Mouse (Mus musculus) limb, embryonic 12.5 days (tissue): ENCODE measurements around the gene Cdh18. TPM values are rescaled to one million over a fixed set of nuclear protein-coding genes. Genes with fewer than 3 reads are reported as not detected.
"Not testable (repeated sequence)": the region's sequence is repeated elsewhere in the genome, so short reads cannot be mapped to it uniquely, and the experiment has no call there.

Source experiments
- ATAC-seq: fragments of 200-750 bp; cut with Nextera tagmentation; 2 replicates; pipeline ENCODE4 v1.8.0; 2017; ENCODE audit warnings: low read depth, moderate TSS enrichment; ENCODE audit not compliant: insufficient number of reproducible peaks, insufficient read depth, low FRiP score, low TSS enrichment
- H3K27ac ChIP-seq: fragments of 300-500 bp; sonication (generic); 2 replicates; pipeline ENCODE4 v1.5.1; 2016; ENCODE audit warnings: mild to moderate bottlenecking, moderate library complexity
- H3K27me3 ChIP-seq: fragments of 300-500 bp; sonication (generic); 2 replicates; pipeline ENCODE4 v1.6.1; 2016; ENCODE audit warnings: mild to moderate bottlenecking, moderate library complexity
- H3K36me3 ChIP-seq: fragments of 300-500 bp; sonication (generic); 2 replicates; pipeline ENCODE4 v1.6.1; 2016; ENCODE audit warnings: mild to moderate bottlenecking, moderate library complexity
- H3K4me1 ChIP-seq: fragments of 300-500 bp; sonication (generic); replicated peaks from 2 replicates; pipeline ENCODE4 v1.6.1; 2016
- H3K4me2 ChIP-seq: fragments of 300-500 bp; sonication (generic); 2 replicates; pipeline ENCODE4 v1.6.1; 2016; ENCODE audit warnings: mild to moderate bottlenecking, moderate library complexity
- H3K4me3 ChIP-seq: fragments of 300-500 bp; sonication (generic); replicated peaks from 2 replicates; pipeline ENCODE4 v1.5.1; 2016; ENCODE audit warnings: mild to moderate bottlenecking
- H3K9ac ChIP-seq: fragments of 300-500 bp; sonication (generic); replicated peaks from 2 replicates; pipeline ENCODE4 v1.6.1; 2016; ENCODE audit warnings: mild to moderate bottlenecking, moderate library complexity
- H3K9me3 ChIP-seq: fragments of 300-500 bp; sonication (generic); 2 replicates; pipeline ENCODE4 v1.6.1; 2016; ENCODE audit warnings: mild to moderate bottlenecking, moderate library complexity
- WGBS: fragments of 180-500 bp; shearing (Covaris S2); methylation state at CpG from one replicate; pipeline ENCODE4 v1.1.7; 2016; 5-methylcytosine and 5-hydroxymethylcytosine counted together
- polyA plus RNA-seq: library from polyadenylated mRNA; unstranded; fragments of >200 nt; fragmentation: Nextera tagmentation; extraction: Ambion mirVana; gene quantifications from 2 replicates; pipeline ENCODE4 v1.2.1, GENCODE M21; 2016

Cdh18 gene
- polyA plus RNA-seq, 1 experiment from 2014 or later: 0.24 TPM

- ATAC-seq, H3K9ac ChIP-seq, H3K27ac ChIP-seq, H3K9me3 ChIP-seq, H3K36me3 ChIP-seq, H3K27me3 ChIP-seq, H3K4me3 ChIP-seq, H3K4me1 ChIP-seq, H3K4me2 ChIP-seq: not testable (repeated sequence)
- 83% methylated on average over 3 of the region's 3 CpGs for WGBS
These were observed 217.8 kb downstream of the Cdh18 start for GRCm38 (mm10) chr15:22766591-22766990.

- Histone ChIP-seq H3K27ac (no peak overlapping the region), H3K4me2 (no peak overlapping the region), H3K4me1 (no peaks in the 10 kb centered on the region), H3K9ac (no peak overlapping the region), H3K36me3 (no peaks in the 10 kb centered on the region), H3K4me3 (no peak overlapping the region), H3K9me3 (no peaks in the 10 kb centered on the region), H3K27me3 (no peaks in the 10 kb centered on the region)
- WGBS: 81% methylated on average over 4 of the region's 4 CpGs
- ATAC-seq: no peak
These were observed 227.5 kb downstream of the Cdh18 start for GRCm38 (mm10) chr15:22776346-22776745.

GRCm38 (mm10) chr15:22789696-22790095 lies 240.9 kb downstream of the Cdh18 start:
- no peak overlapping the region for H3K27ac ChIP-seq
- no peak overlapping the region for H3K4me2 ChIP-seq
- H3K9ac ChIP-seq: no peak overlapping the region
- no peaks in the 10 kb centered on the region for H3K9me3 ChIP-seq
- no peaks in the 10 kb centered on the region for H3K4me1 ChIP-seq
- no peak overlapping the region for H3K4me3 ChIP-seq
- no peak for ATAC-seq
- H3K27me3 ChIP-seq: no peaks in the 10 kb centered on the region
- 82% methylated on average over 6 of the region's 6 CpGs for WGBS
- H3K36me3 ChIP-seq: no peaks in the 10 kb centered on the region

- Histone ChIP-seq H3K9me3 (no peaks in the 10 kb centered on the region), H3K4me2 (no peak overlapping the region), H3K27ac (no peak overlapping the region), H3K4me1 (no peaks in the 10 kb centered on the region), H3K4me3 (no peak overlapping the region), H3K27me3 (no peaks in the 10 kb centered on the region), H3K9ac (no peak overlapping the region), H3K36me3 (no peaks in the 10 kb centered on the region)
- 90% methylated on average over 3 of the region's 3 CpGs for WGBS
- no peak for ATAC-seq
These were observed 243.0 kb downstream of the Cdh18 start for GRCm38 (mm10) chr15:22791791-22792190.

- H3K9me3 ChIP-seq: no peaks in the 10 kb centered on the region
- no peak overlapping the region for H3K9ac ChIP-seq
- no peak overlapping the region for H3K27ac ChIP-seq
- no peaks in the 10 kb centered on the region for H3K4me1 ChIP-seq
- H3K4me2 ChIP-seq: no peak overlapping the region
- no peak for ATAC-seq
- no peaks in the 10 kb centered on the region for H3K36me3 ChIP-seq
- H3K27me3 ChIP-seq: no peaks in the 10 kb centered on the region
- no peak overlapping the region for H3K4me3 ChIP-seq
These were observed 284.3 kb downstream of the Cdh18 start for GRCm38 (mm10) chr15:22833127-22833526.

- no peaks in the 10 kb centered on the region for H3K27me3 ChIP-seq
- H3K27ac ChIP-seq: no peak overlapping the region
- WGBS: 82% methylated on average over 1 of the region's 1 CpGs
- no peaks in the 10 kb centered on the region for H3K9me3 ChIP-seq
- no peak for ATAC-seq
- H3K9ac ChIP-seq: no peak overlapping the region
- H3K4me1 ChIP-seq: no peaks in the 10 kb centered on the region
- H3K4me3 ChIP-seq: no peak overlapping the region
- no peaks in the 10 kb centered on the region for H3K36me3 ChIP-seq
- H3K4me2 ChIP-seq: no peak overlapping the region
These were observed 288.4 kb downstream of the Cdh18 start for GRCm38 (mm10) chr15:22837173-22837572.

- Histone ChIP-seq H3K36me3 (no peaks in the 10 kb centered on the region), H3K4me3 (no peak overlapping the region), H3K27ac (no peak overlapping the region), H3K4me2 (no peak overlapping the region), H3K4me1 (no peaks in the 10 kb centered on the region), H3K9ac (no peak overlapping the region), H3K27me3 (no peaks in the 10 kb centered on the region), H3K9me3 (no peaks in the 10 kb centered on the region)
- no peak for ATAC-seq
These were observed 308.9 kb downstream of the Cdh18 start for GRCm38 (mm10) chr15:22857704-22858103.

GRCm38 (mm10) chr15:22870679-22871078 lies 321.9 kb downstream of the Cdh18 start:
- no peak for ATAC-seq
- no peak overlapping the region for H3K27ac ChIP-seq
- H3K4me2 ChIP-seq: no peak overlapping the region
- H3K4me1 ChIP-seq: no peaks in the 10 kb centered on the region
- 29% methylated on average over 1 of the region's 1 CpGs for WGBS
- no peak overlapping the region for H3K4me3 ChIP-seq
- H3K36me3 ChIP-seq: no peaks in the 10 kb centered on the region
- H3K9ac ChIP-seq: no peak overlapping the region
- H3K27me3 ChIP-seq: no peaks in the 10 kb centered on the region
- H3K9me3 ChIP-seq: no peaks in the 10 kb centered on the region

GRCm38 (mm10) chr15:22897724-22898123 lies 348.9 kb downstream of the Cdh18 start:
- H3K36me3 ChIP-seq: no peaks in the 10 kb centered on the region
- H3K4me3 ChIP-seq: no peak overlapping the region
- no peaks in the 10 kb centered on the region for H3K27me3 ChIP-seq
- no peak overlapping the region for H3K27ac ChIP-seq
- no peak for ATAC-seq
- no peaks in the 10 kb centered on the region for H3K9me3 ChIP-seq
- no peaks in the 10 kb centered on the region for H3K4me1 ChIP-seq
- no peak overlapping the region for H3K4me2 ChIP-seq
- WGBS: 76% methylated on average over 4 of the region's 4 CpGs
- no peak overlapping the region for H3K9ac ChIP-seq

GRCm38 (mm10) chr15:22898208-22898607 lies 349.4 kb downstream of the Cdh18 start:
- Histone ChIP-seq H3K4me3 (no peak overlapping the region), H3K9me3 (no peaks in the 10 kb centered on the region), H3K27ac (no peak overlapping the region), H3K27me3 (no peaks in the 10 kb centered on the region), H3K4me1 (no peaks in the 10 kb centered on the region), H3K36me3 (no peaks in the 10 kb centered on the region), H3K4me2 (no peak overlapping the region), H3K9ac (no peak overlapping the region)
- no peak for ATAC-seq
- 87% methylated on average over 4 of the region's 4 CpGs for WGBS

- Histone ChIP-seq H3K27ac (no peak overlapping the region), H3K4me2 (no peak overlapping the region), H3K4me1 (no peaks in the 10 kb centered on the region), H3K4me3 (no peak overlapping the region), H3K36me3 (no peaks in the 10 kb centered on the region), H3K9ac (no peak overlapping the region), H3K27me3 (no peaks in the 10 kb centered on the region), H3K9me3 (no peaks in the 10 kb centered on the region)
- ATAC-seq: no peak
These were observed 365.6 kb downstream of the Cdh18 start for GRCm38 (mm10) chr15:22914444-22914843.

GRCm38 (mm10) chr15:22934293-22934692 lies 385.5 kb downstream of the Cdh18 start:
- WGBS: 47% methylated on average over 4 of the region's 4 CpGs
- H3K9me3 ChIP-seq: no peaks in the 10 kb centered on the region

More at GRCm38 (mm10) chr15:22934293-22934692, 385.5 kb downstream of the Cdh18 start:
- no peak for ATAC-seq
- H3K4me2 ChIP-seq: no peak overlapping the region
- no peaks in the 10 kb centered on the region for H3K27me3 ChIP-seq
- H3K4me3 ChIP-seq: no peak overlapping the region
- no peak overlapping the region for H3K27ac ChIP-seq
- no peaks in the 10 kb centered on the region for H3K4me1 ChIP-seq
- H3K9ac ChIP-seq: no peak overlapping the region
- H3K36me3 ChIP-seq: no peaks in the 10 kb centered on the region
